Mouse (Mus musculus) brain, embryonic 14.5 days (tissue): ENCODE results near the gene Tram2.

ENCODE experiments used
- CTCF ChIP-seq: fragments of 200-500 bp; IDR thresholded peaks from 2 replicates; pipeline ENCODE4 v1.5.1; 2012; ENCODE audit warnings: inconsistent platforms, mild to moderate bottlenecking, moderate library complexity, borderline replicate concordance; ENCODE audit not compliant: insufficient read depth, insufficient read length; ENCODE audit errors: extremely low read depth
- POLR2A ChIP-seq: fragments of 200-500 bp; IDR thresholded peaks from 2 replicates; pipeline ENCODE4 v1.6.1; 2012; ENCODE audit warnings: mild to moderate bottlenecking, inconsistent platforms, borderline replicate concordance; ENCODE audit not compliant: poor library complexity, insufficient read depth, insufficient read length, severe bottlenecking; ENCODE audit errors: extremely low read depth

DNA sequence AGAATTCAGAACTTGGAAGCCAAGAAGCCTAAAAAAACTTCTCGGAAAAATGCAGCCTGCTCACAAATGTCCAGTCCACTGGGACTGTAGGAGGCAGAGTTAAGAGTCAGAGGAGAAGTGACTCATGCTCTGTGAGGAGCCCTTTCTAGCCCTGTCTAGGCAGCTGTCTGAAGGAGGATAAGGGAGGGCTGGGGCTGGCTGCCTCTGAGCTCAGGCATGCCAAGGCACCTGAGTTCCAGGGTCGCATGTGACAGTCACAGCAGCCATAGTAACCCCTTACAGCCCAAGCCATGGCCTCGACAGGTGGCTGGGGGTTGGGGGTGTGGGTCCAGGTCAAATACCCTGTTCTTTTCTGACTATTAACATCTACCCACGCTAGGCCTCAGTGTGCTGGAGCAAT, 70.1 kb downstream of the Tram2 start:
- TF ChIP-seq POLR2A (no peak), CTCF (no peak)
